Comparison of ENCODE assay signal across 16 mouse cellular contexts in the genomic region with DNA sequence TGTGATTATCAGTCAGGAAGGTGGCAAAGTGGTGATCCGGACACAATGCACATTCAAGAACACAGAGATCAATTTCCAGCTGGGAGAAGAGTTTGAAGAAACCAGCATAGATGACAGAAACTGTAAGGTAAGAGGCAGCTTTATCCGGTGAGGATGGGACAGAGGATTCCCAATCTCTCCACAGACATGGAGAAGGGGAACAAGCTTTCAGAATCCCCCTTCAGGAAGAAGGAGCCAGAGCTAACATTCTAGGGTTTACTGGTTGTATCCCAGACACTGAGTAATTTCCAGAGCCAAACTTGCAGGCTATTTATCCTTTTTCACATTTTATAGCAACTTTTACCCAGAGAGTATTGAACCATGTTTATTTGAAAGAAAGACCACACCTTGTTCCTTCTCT. TPM values are rescaled to one million over a fixed set of nuclear protein-coding genes. Genes with fewer than 3 reads are reported as not detected.
A peak's percentile ranks its signal among the peaks of the same experiment; 100 is the strongest.
DNase-seq lines count a peak whose midpoint lies in the region; ATAC-seq and TF ChIP-seq lines count a peak whose summit lies in the region.
"Had no signal": no experiment of that assay in that cellular context is flagged by ENCODE, and none has a peak within 500 bp of the region (broad histone marks: within the 10 kb centered on the region; RNA-seq: fewer than 3 reads in every experiment).

No protein-coding gene starts in this region.

- TF ChIP-seq CTCF in midbrain, postnatal 0 days (IDR thresholded peaks at IDR 0.05): no peak

- H3K4me3 ChIP-seq in forebrain, embryonic 11.5 days (ENCODE audit: low read depth, low read length): peak overlapping the region; percentile 45
- H3K4me3 ChIP-seq in hindbrain, embryonic 14.5 days (replicated peaks; ENCODE audit: low read length): peak overlapping the region; percentile 29
- peak overlapping the region; percentile 34 for H3K4me3 ChIP-seq in midbrain, postnatal 0 days (ENCODE audit: low read depth, low read length)
- H3K4me3 ChIP-seq: heart, embryonic 15.5 days; liver, embryonic 13.5 days had no signal

- H3K27ac ChIP-seq in forebrain, embryonic 11.5 days (ENCODE audit: low read depth, low read length): peak overlapping the region; percentile 91
- H3K27ac ChIP-seq in hindbrain, embryonic 14.5 days: peak overlapping the region; percentile 77
- H3K27ac ChIP-seq in midbrain, postnatal 0 days (ENCODE audit: low read depth, low read length): peak overlapping the region; percentile 74
- H3K27ac ChIP-seq: heart, embryonic 15.5 days; liver, embryonic 13.5 days had no signal

- H3K27me3 ChIP-seq in forebrain, embryonic 11.5 days (ENCODE audit: control insufficient read depth, insufficient read depth, low read length): no peaks in the 10 kb centered on the region
- H3K27me3 ChIP-seq in hindbrain, embryonic 14.5 days (ENCODE audit: control insufficient read depth, insufficient read depth, low read length): no peaks in the 10 kb centered on the region
- H3K27me3 ChIP-seq in midbrain, postnatal 0 days (ENCODE audit: insufficient read depth, low read length): no peaks in the 10 kb centered on the region
- H3K27me3 ChIP-seq: heart, embryonic 15.5 days had no signal

- no peaks in the 10 kb centered on the region for H3K36me3 ChIP-seq in forebrain, embryonic 11.5 days (ENCODE audit: control insufficient read depth, insufficient read depth, low read length)
- no peaks in the 10 kb centered on the region for H3K36me3 ChIP-seq in hindbrain, embryonic 14.5 days (replicated peaks; ENCODE audit: control insufficient read depth, insufficient read depth)
- H3K36me3 ChIP-seq in midbrain, postnatal 0 days (ENCODE audit: insufficient read depth, low read length): no peaks in the 10 kb centered on the region
- H3K36me3 ChIP-seq: heart, embryonic 15.5 days; liver, embryonic 13.5 days had no signal

- no peaks in the 10 kb centered on the region for H3K9me3 ChIP-seq in forebrain, embryonic 11.5 days (ENCODE audit: control insufficient read depth, low read length)
- H3K9me3 ChIP-seq in hindbrain, embryonic 14.5 days (ENCODE audit: control insufficient read depth, low read length): no peaks in the 10 kb centered on the region
- H3K9me3 ChIP-seq in midbrain, postnatal 0 days (ENCODE audit: low read length): no peaks in the 10 kb centered on the region
- H3K9me3 ChIP-seq: heart, embryonic 15.5 days; liver, embryonic 13.5 days had no signal

- 25% methylated on average over 2 of the region's 2 CpGs for WGBS in forebrain, embryonic 11.5 days
- whole genome bisulfite sequencing in hindbrain, embryonic 14.5 days: 3% methylated on average over 2 of the region's 2 CpGs
- WGBS in midbrain, postnatal 0 days: 12% methylated on average over 2 of the region's 2 CpGs

- H3K4me2 ChIP-seq in forebrain, embryonic 11.5 days (ENCODE audit: low read depth, low read length, severe bottlenecking): peak overlapping the region; percentile 63
- H3K4me2 ChIP-seq in hindbrain, embryonic 14.5 days (replicated peaks): peak overlapping the region; percentile 50
- peak overlapping the region; percentile 49 for H3K4me2 ChIP-seq in midbrain, postnatal 0 days (ENCODE audit: low read depth, low read length, poor library complexity, severe bottlenecking)
- H3K4me2 ChIP-seq: liver, embryonic 13.5 days had no signal

- H3K9ac ChIP-seq in forebrain, embryonic 11.5 days (ENCODE audit: low read length): peak overlapping the region; percentile 68
- peak overlapping the region; percentile 54 for H3K9ac ChIP-seq in hindbrain, embryonic 14.5 days
- peak overlapping the region; percentile 53 for H3K9ac ChIP-seq in midbrain, postnatal 0 days (replicated peaks; ENCODE audit: low read length, poor library complexity, severe bottlenecking)
- H3K9ac ChIP-seq: heart, embryonic 15.5 days; liver, embryonic 13.5 days had no signal

- no peak for ATAC-seq in forebrain, embryonic 11.5 days (replicated peaks; ENCODE audit: low FRiP score)
- ATAC-seq in hindbrain, embryonic 14.5 days (ENCODE audit: low FRiP score): no peak
- no peak for ATAC-seq in midbrain, postnatal 0 days (ENCODE audit: low FRiP score)
- no peak for ATAC-seq in granulocyte monocyte progenitor cell, adult 5-6 weeks (replicated peaks; ENCODE audit: poor library complexity, severe bottlenecking)

- peaks cover 5% of the 10 kb centered on the region for H3K4me1 ChIP-seq in forebrain, embryonic 11.5 days (replicated peaks; ENCODE audit: control insufficient read depth, insufficient read depth, low read length)
- H3K4me1 ChIP-seq in hindbrain, embryonic 14.5 days (replicated peaks; ENCODE audit: control insufficient read depth, insufficient read depth, low read length): peaks cover 10% of the 10 kb centered on the region
- no peaks in the 10 kb centered on the region for H3K4me1 ChIP-seq in midbrain, postnatal 0 days (ENCODE audit: insufficient read depth, low read length)
- H3K4me1 ChIP-seq: heart, embryonic 15.5 days; liver, embryonic 13.5 days had no signal

- peak; percentile 7 for DNase-seq in embryo, embryonic 10.5 days (ENCODE audit: low spot score)
- DNase-seq in embryo, embryonic 9.5 days (ENCODE audit: extremely low spot score): no peak
- DNase-seq in forebrain, embryonic 11.5 days (ENCODE audit: low spot score): no peak
- DNase-seq in hindbrain, embryonic 14.5 days (ENCODE audit: low spot score): no peak
- no peak for DNase-seq in midbrain, postnatal 0 days (ENCODE audit: low spot score)
- DNase-seq in lung, postnatal 4 days: no peak
- DNase-seq in spleen, adult 12 weeks (ENCODE audit: low spot score): no peak
- DNase-seq: adrenal gland, postnatal 14 days; cerebellum, postnatal 36 days; kidney, adult 11 months; liver, embryonic 13.5 days; lung, postnatal 10 days; right cerebral cortex, postnatal 4 days had no signal

RNA-seq across cellular contexts. Expression of a gene that starts 0.9 kb away (rescaled TPM):
- 595 and 640 TPM in 2 replicates for polyA plus RNA-seq in forebrain, embryonic 11.5 days (2014; fragmentation: Nextera tagmentation; extraction: Ambion mirVana)
- polyA plus RNA-seq in hindbrain, embryonic 14.5 days (2014; fragmentation: Nextera tagmentation; extraction: Ambion mirVana): 2,236 and 2,340 TPM in 2 replicates
- total RNA-seq in midbrain, postnatal 0 days (2014; rRNA removed): 717 and 1,023 TPM in 2 replicates
- polyA plus RNA-seq in midbrain, postnatal 0 days (2015; fragmentation: Nextera tagmentation; extraction: Ambion mirVana): 2,744 and 2,827 TPM in 2 replicates
- total RNA-seq in granulocyte monocyte progenitor cell, adult 5-6 weeks (2014; fragmentation: Nextera tagmentation): 1.8 TPM in 1 of 2 replicates, not detected in the other
- 1.7 TPM in 1 of 2 replicates, not detected in the other for total RNA-seq in granulocyte monocyte progenitor cell, adult 5-6 weeks (2017)
- total RNA-seq: gastrocnemius, adult 18-20 months had no signal

RNA-seq across cellular contexts. Expression of a gene that starts 8.6 kb away (rescaled TPM):
- 9.2 and 9.4 TPM in 2 replicates for polyA plus RNA-seq in forebrain, embryonic 11.5 days (2014; fragmentation: Nextera tagmentation; extraction: Ambion mirVana)
- polyA plus RNA-seq in hindbrain, embryonic 14.5 days (2014; fragmentation: Nextera tagmentation; extraction: Ambion mirVana): 35.3 and 35.9 TPM in 2 replicates
- 28.9 and 31.7 TPM in 2 replicates for total RNA-seq in midbrain, postnatal 0 days (2014; rRNA removed)
- 31.0 and 33.4 TPM in 2 replicates for polyA plus RNA-seq in midbrain, postnatal 0 days (2015; fragmentation: Nextera tagmentation; extraction: Ambion mirVana)
- 60.5 and 89.3 TPM in 2 replicates for total RNA-seq in granulocyte monocyte progenitor cell, adult 5-6 weeks (2014; fragmentation: Nextera tagmentation)
- total RNA-seq in granulocyte monocyte progenitor cell, adult 5-6 weeks (2017): 52.6 and 58.6 TPM in 2 replicates
